Mouse (Mus musculus) liver, postnatal 0 days (tissue): ENCODE data around the gene Stk25.

ENCODE experiments used
- CTCF ChIP-seq: sonication (generic); IDR thresholded peaks from 2 replicates; pipeline ENCODE4 v1.5.1; 2016; ENCODE audit warnings: antibody characterized with exemption, low read depth
- EP300 ChIP-seq: IDR thresholded peaks from 2 replicates; pipeline ENCODE4 v1.6.1; 2016; ENCODE audit warnings: antibody characterized with exemption, low read depth, mild to moderate bottlenecking

- TF ChIP-seq CTCF = no peak
- TF ChIP-seq EP300 = no peak
These were observed 35.0 kb upstream of the Stk25 start for GRCm38 (mm10) chr1:93693502-93693901.
